Mouse (Mus musculus): ENCODE results near the gene Pitx3.
"Not testable (repeated sequence)": the region's sequence is repeated elsewhere in the genome, so short reads cannot be mapped to it uniquely, and the experiment has no call there.

Pitx3 gene

DNA sequence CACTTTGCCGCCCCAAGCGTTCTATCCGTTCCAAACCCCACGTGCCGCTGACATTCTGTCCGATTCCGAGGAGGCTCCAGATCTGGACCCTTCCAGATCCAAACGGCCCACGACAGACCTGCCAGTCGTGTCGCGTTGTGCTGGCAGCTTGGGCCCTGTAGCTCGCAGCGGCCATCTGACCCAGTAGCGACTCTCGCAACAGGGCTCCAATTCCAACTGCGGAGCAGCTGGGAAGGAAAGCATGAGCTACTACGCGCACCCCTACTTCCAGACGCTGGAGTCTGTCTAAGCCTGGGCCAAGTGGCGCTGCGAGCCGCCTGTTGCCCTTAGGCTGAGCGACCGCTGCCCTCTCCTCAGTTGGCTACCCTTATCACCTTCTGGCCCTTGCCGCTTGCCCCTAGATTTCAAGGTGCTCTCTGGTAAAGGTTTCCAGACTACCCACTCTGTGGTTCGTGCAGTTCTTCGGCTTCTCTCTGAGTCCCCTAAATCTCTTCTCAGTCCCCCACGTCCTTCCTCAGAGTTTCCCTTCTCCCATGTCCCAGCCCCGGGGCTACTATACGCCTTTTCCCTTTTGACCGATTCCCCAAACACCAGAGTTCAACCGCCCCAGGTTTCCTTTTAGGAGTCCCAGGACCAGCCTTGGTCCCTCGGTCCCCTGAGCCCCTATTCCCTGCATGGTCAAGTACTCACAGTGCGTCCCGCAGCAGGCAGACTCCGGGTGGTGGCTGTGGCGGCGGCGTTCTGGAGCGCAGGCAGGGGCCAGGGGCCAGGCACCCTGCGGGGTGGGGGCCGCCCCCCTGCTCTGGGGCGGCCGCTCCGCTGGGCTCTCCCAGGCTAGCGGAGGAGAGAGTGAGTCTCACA is at the start of gene Pitx3:
TSS of gene Pitx3 (minus strand) at position 816 of the 861 bp plus-strand sequence.
- DNase-seq (ENCODE audit: low read depth, low spot score): no peak

GRCm38 (mm10) chr19:46187203-46187602 is 39.1 kb upstream of the Pitx3 start:
- DNase-seq (ENCODE audit: low read depth, low spot score): peak; percentile 7

DNA sequence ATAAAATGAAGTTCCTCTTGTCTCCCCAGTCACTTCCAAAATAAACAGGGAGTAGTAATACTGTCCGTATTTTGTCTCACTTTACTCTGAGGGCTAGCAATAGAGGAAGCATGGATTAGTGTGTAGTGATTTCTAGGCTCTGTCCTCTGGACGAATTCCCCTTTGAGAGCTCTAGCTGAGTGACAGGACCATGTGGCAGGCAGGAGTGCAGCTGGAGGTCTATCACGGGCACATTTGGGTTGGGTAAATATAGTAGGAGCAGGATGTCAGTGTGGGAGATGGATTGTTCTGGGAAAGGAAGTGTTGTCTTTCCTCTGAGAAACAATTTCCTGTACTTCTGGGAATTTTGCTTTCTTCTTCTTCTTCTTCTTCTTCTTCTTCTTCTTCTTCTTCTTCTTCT is 38.5 kb upstream of the Pitx3 start:
- DNase-seq (ENCODE audit: low read depth, low spot score): no peak

- no peak for DNase-seq (ENCODE audit: low read depth, low spot score)
These were observed 34.1 kb upstream of the Pitx3 start for GRCm38 (mm10) chr19:46182241-46182640.

DNA sequence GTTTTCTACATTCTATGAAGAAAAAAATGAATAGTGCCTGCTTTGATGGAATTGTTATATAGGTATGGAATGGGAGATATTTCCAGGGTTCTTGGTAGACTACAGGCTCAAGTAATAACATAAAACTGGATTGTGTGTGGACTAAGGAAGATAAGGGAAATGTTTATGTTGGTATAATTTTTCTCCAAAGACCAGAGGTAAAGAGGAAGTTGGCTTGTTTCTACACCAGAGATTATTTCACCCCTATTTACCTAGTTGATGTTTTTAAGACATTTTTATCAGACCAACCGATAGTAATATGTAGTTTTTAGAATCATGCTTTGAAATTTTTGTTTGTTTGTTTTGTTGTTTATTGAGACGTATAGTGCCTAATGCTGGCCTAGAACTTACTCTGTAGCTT is 32.1 kb upstream of the Pitx3 start:
- no peak for DNase-seq (ENCODE audit: low read depth, low spot score)

DNA sequence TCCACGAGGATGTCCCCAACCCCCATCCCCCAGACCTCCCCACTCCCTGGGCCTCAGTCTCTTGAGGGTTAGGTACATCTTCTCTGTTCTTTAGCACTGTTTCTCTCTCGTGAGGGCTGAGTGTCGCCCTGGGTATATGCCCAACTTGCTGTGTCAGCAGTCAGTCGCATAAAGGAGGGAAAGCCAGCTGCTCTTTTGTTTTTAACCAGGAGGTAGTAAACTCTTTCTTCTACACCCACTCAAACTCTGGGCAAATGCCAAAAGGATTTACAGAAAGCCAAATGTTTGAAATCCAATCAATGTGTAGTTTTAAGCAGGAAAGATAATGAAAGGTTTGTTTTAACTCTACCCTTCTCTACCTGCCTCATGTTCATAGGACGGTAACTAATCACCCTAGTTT is 28.9 kb upstream of the Pitx3 start:
- no peak for DNase-seq (ENCODE audit: low read depth, low spot score)

- DNase-seq (ENCODE audit: low read depth, low spot score): no peak
These were observed 27.0 kb upstream of the Pitx3 start for GRCm38 (mm10) chr19:46175173-46175572.

GRCm38 (mm10) chr19:46172541-46172940 is 24.4 kb upstream of the Pitx3 start:
- no peak for DNase-seq (ENCODE audit: low read depth, low spot score)

- DNase-seq (ENCODE audit: low read depth, low spot score): no peak
These were observed 21.8 kb upstream of the Pitx3 start for GRCm38 (mm10) chr19:46169913-46170312.

- DNase-seq (ENCODE audit: low read depth, low spot score): no peak
These were observed 21.3 kb upstream of the Pitx3 start for GRCm38 (mm10) chr19:46169396-46169795.

DNA sequence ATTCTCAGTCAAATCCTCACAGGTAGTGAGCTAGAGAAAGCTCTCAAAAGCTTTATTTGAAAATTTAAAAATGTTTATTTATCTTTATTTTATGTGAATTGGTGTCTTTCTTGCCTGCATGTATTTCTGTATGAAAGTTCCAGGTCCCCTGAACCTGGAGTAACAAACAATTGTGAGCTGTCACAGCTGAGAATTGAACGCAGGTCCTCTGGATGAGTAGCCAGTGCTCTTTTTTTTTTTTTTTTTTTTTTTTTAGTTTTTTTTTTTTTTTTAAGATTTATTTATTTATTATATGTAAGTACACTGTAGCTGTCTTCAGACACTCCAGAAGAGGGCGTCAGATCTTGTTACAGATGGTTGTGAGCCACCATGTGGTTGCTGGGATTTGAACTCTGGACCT is 19.0 kb upstream of the Pitx3 start:
- not testable (repeated sequence) for DNase-seq (ENCODE audit: low read depth, low spot score)

DNA sequence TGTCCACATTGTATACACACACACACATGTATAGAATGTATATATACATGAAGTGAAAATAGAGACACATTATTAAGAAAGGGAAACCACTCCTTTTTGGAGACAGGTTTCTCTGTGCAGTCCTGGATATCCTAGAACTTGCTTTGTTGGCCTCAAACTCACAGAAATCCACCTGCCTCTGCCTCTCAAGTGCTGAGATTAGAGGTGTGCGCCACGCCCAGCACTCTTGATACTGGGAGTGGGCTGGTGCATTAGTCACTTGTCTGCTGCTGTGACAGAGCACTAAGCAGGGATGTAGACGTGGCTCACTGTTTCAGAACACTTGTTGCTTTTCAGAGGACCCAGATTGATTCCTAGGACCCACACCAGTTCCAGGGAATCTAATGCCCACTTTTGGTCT is 17.8 kb upstream of the Pitx3 start:
- no peak for DNase-seq (ENCODE audit: low read depth, low spot score)

DNA sequence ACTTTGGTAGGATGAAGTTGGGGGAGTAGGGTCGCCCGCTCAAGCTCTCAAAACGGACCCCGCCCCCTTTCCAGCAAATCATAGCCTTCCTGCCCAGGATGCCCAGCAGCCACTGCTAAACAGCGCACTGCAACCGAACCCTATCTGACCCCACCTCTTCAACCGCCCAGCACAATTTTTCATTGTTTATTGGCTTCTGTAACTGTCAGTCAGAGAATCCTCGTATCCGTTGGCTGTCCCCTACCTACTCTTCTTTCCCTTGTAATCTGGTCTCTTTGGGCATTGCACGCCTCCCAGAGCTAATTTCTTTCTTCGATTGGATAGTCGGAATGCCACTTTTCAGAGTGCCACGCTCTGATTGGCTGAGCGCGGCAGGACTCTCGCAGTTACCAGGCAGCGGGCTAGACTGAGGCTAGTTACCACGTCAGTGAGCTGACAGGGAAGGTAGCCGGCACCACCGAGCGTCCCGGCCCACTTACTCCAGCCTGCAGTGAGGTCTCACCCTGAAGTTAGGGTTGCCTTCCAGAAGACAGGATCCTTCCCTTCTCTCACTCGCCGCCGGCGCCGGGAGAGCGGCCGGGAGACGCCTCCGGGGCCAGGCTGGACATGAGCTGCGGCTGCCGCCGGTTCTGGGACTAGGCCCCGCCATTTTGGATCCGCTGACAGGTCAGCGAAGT is 4.1 kb upstream of the Pitx3 start, which contains the start of gene Gbf1:
TSS of gene Gbf1 (plus strand) at position 383 of the 677 bp plus-strand sequence.
- peak; percentile 96 for DNase-seq (ENCODE audit: low read depth, low spot score)

- DNase-seq (ENCODE audit: low read depth, low spot score): no peak
These were observed 965 bp upstream of the Pitx3 start for GRCm38 (mm10) chr19:46149091-46149490.

- peak; percentile 85 for DNase-seq (ENCODE audit: low read depth, low spot score)
These were observed 240 bp upstream of the Pitx3 start for GRCm38 (mm10) chr19:46148372-46148760.

GRCm38 (mm10) chr19:46141091-46141490 is 7.0 kb downstream of the Pitx3 start:
- DNase-seq (ENCODE audit: low read depth, low spot score): no peak

DNA sequence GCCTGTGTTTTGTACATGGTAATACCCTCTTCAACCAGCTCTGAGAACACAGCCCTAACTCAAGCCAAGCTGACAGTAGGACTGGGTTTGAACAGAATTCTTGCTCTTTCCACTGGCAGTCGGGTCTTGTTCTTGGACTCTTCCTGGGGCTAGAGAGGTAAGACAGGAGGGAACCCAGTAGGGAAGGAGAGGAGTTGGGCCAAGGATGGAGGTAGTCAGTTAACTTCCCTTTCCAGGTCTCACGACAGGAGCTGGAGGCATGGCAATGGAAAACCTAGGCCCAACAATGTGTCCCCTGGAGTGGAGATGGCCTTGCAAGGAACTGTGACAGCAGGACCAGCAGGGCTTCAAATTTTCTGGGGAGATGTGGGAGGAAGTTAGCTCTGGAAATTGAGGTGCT is 7.8 kb downstream of the Pitx3 start:
- DNase-seq (ENCODE audit: low read depth, low spot score): no peak

GRCm38 (mm10) chr19:46136639-46137580 is 11.2 kb downstream of the Pitx3 start:
- DNase-seq (ENCODE audit: low read depth, low spot score): peak; percentile 90

- DNase-seq (ENCODE audit: low read depth, low spot score): peak; percentile 89
These were observed 12.1 kb downstream of the Pitx3 start for GRCm38 (mm10) chr19:46135789-46136638.

DNA sequence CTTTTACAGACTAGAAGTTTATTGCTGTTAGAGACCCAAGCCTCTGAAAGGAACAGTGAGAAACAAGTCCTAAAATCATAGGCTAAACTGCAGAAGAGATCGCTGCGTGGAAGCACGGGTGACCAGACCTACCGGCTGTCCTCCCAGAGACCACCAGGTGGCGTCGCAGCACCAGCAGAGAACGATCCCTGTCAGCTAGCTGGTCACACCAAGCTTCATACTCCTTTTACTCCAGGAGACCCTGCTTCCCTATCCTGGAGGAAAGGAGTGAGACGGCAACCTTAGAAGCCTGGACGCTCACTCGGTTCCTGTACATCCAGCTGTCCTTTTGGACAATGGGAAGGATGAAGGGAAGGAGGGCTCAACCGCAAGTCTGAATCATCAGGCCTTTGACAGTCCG is 12.8 kb downstream of the Pitx3 start:
- peak; percentile 93 for DNase-seq (ENCODE audit: low read depth, low spot score)

DNA sequence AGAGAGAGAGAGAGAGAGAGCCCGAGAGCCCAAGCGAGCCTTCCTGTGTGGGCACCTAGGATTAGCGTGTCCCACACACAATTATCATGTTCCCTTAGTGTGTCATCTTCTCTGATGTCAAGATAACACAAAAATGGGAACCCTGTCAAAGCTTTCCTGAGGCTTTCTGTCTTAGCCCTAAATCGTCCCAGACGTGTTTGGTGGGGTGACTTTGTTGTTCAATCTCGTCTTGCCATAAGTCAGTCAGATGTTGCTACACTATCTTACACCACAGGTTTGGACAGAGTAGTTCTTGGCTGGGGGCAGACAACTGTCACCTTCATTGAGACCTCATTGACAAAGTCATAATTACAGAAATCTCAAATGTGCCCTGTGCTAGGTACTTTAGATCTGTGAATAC is 15.5 kb downstream of the Pitx3 start:
- DNase-seq (ENCODE audit: low read depth, low spot score): no peak

All from CD4-positive, CD25-positive, alpha-beta regulatory T cell, adult 2 months (primary cell).